In the genomic region with DNA sequence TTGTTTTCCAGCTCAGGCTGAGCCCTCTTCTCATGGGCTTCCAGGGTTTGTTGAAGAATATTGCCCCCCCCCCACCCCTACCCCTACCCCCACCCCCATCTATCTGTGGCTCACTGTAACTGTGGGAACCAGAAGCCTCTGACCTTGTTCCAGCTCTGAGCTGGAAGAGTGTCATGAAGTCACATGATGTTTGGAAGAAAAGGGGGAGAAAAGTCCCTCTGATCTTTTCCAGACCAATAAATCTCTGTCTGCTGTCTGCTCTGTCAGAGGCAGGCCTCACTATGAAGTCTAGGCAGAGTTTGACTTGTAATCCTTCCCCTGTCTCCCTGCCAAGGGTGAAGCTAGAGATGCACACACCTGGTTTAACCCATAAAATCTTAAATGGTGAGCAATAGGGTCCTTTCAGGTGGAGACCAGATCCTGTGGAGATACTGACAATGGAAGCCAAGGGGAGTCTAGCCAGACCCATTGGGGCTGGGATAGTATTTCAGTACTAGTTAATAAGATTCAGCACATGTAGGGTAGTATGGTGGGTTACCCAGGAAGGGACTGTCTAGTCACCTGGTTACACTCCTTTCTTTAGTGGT, we compare ENCODE assay signal across 22 mouse cellular contexts. TPM values are rescaled to one million over a fixed set of nuclear protein-coding genes. Genes with fewer than 3 reads are reported as not detected.
DNase-seq lines count a peak whose midpoint lies in the region; ATAC-seq and TF ChIP-seq lines count a peak whose summit lies in the region.
"Had no signal": no experiment of that assay in that cellular context is flagged by ENCODE, and none has a peak within 500 bp of the region (broad histone marks: within the 10 kb centered on the region; RNA-seq: fewer than 3 reads in every experiment).

No protein-coding gene starts in this region.

- CTCF ChIA-PET in Patski (lab: Charles Lee): no interaction called here

- H3K27ac ChIP-seq in kidney, adult 2 months (ENCODE audit: insufficient read depth, low read depth, low read length): no peak overlapping the region
- H3K27ac ChIP-seq in lung, embryonic 16.5 days (ENCODE audit: low read length): no peak overlapping the region
- H3K27ac ChIP-seq: embryonic facial prominence, embryonic 13.5 days; gastrocnemius, adult 2 months; hindbrain, embryonic 15.5 days; left cerebral cortex, adult 2 months; liver, embryonic 15.5 days; neural tube, embryonic 12.5 days; stomach, postnatal 0 days had no signal

- ATAC-seq in lung, embryonic 16.5 days (ENCODE audit: low read depth): peak; percentile 35; the same call in 1 of the 2 replicates
- no peak for ATAC-seq in Patski
- ATAC-seq in CD4-positive, CD25-positive, alpha-beta regulatory T cell, adult 4 months: no peak
- ATAC-seq: forebrain, embryonic 16.5 days; intestine, embryonic 16.5 days had no signal

- peak; percentile 23 for DNase-seq in kidney, adult 2 months
- no peak for DNase-seq in kidney, adult 11 months
- no peak for DNase-seq in lung, adult 18-20 months
- DNase-seq in Patski (ENCODE audit: low read depth, low spot score) (peak; percentile 17), liver (no peak)
- peak; percentile 20 to 43 for DNase-seq in adrenal gland, postnatal 36 days
- DNase-seq: cerebellum, postnatal 36 days; gastrocnemius, adult 2 months; heart, postnatal 36 days; thymus, postnatal 14 days had no signal

- no peaks in the 10 kb centered on the region for H3K4me1 ChIP-seq in kidney, adult 2 months (ENCODE audit: control insufficient read depth, insufficient read depth, low read length)
- peaks cover 13% of the 10 kb centered on the region; the same call in 1 of the 2 replicates for H3K4me1 ChIP-seq in lung, embryonic 16.5 days (replicated peaks; ENCODE audit: control insufficient read depth, insufficient read depth, low read length)
- H3K4me1 ChIP-seq: heart, embryonic 12.5 days; liver, embryonic 15.5 days had no signal

- no peaks in the 10 kb centered on the region; the same call in 1 of the 2 replicates for H3K27me3 ChIP-seq in kidney, adult 2 months (replicated peaks; ENCODE audit: control insufficient read depth, insufficient read depth, low read length)
- H3K27me3 ChIP-seq in lung, embryonic 16.5 days (ENCODE audit: control insufficient read depth, insufficient read depth, low read depth, low read length): peaks cover 28% of the 10 kb centered on the region
- peaks cover 10% of the 10 kb centered on the region for H3K27me3 ChIP-seq in Patski

- no peak overlapping the region for H3K4me3 ChIP-seq in kidney, adult 2 months (ENCODE audit: insufficient read depth, low read depth, low read length)
- H3K4me3 ChIP-seq in lung, embryonic 16.5 days (ENCODE audit: low read length): no peak overlapping the region
- H3K4me3 ChIP-seq: embryonic facial prominence, embryonic 13.5 days; gastrocnemius, adult 2 months; heart, embryonic 12.5 days; hindbrain, embryonic 15.5 days; left cerebral cortex, adult 2 months; liver, embryonic 15.5 days; neural tube, embryonic 12.5 days had no signal

- TF ChIP-seq CTCF in kidney, adult 2 months (conservative IDR thresholded peaks at IDR 0.05; ENCODE audit: insufficient read depth, insufficient read length, low read depth, low read length): no peak
- TF ChIP-seq CTCF in Patski (IDR thresholded peaks at IDR 0.05): no peak

- no peak overlapping the region for H3K4me2 ChIP-seq in lung, embryonic 16.5 days (ENCODE audit: low read depth, low read length)
- H3K4me2 ChIP-seq: embryonic facial prominence, embryonic 13.5 days; heart, embryonic 12.5 days; hindbrain, embryonic 15.5 days; liver, embryonic 15.5 days; neural tube, embryonic 12.5 days had no signal

- no peaks in the 10 kb centered on the region for H3K9me3 ChIP-seq in lung, embryonic 16.5 days (ENCODE audit: control insufficient read depth, low read length)
- H3K9me3 ChIP-seq: embryonic facial prominence, embryonic 13.5 days; heart, embryonic 12.5 days; hindbrain, embryonic 15.5 days; liver, embryonic 15.5 days; neural tube, embryonic 12.5 days had no signal

- H3K36me3 ChIP-seq in kidney, adult 2 months (ENCODE audit: control insufficient read depth, insufficient read depth, low read length): no peaks in the 10 kb centered on the region
- H3K36me3 ChIP-seq in lung, embryonic 16.5 days (ENCODE audit: control insufficient read depth, insufficient read depth, low read length): no peaks in the 10 kb centered on the region
- H3K36me3 ChIP-seq: embryonic facial prominence, embryonic 13.5 days; heart, embryonic 12.5 days; hindbrain, embryonic 15.5 days; liver, embryonic 15.5 days; neural tube, embryonic 12.5 days had no signal

- POLR2A ChIA-PET in Patski (lab: Charles Lee): no interaction called here

- in situ Hi-C loops in Patski (cut with MboI; ENCODE audit: low pct_unique_long_range_greater_than_20kb): no loop called here

- no peak overlapping the region for H3K9ac ChIP-seq in lung, embryonic 16.5 days (ENCODE audit: low read length)
- H3K9ac ChIP-seq: embryonic facial prominence, embryonic 13.5 days; heart, embryonic 12.5 days; hindbrain, embryonic 15.5 days; liver, embryonic 15.5 days; neural tube, embryonic 12.5 days had no signal

- no peak for TF ChIP-seq POLR2A in kidney, adult 2 months (IDR thresholded peaks at IDR 0.05; ENCODE audit: low read depth, low read length)

RNA-seq across cellular contexts. Expression of a gene that starts 2.7 kb away (rescaled TPM):
- 13.9 and 14.5 TPM in 2 replicates for polyA plus RNA-seq in kidney, adult 2 months (2012; rRNA removed)
- polyA plus RNA-seq in lung, embryonic 16.5 days (2015; fragmentation: Nextera tagmentation; extraction: Ambion mirVana): 0.78 and 1.1 TPM in 2 replicates
- polyA plus RNA-seq in Patski (2021): 0.33 TPM
- 1 to 10 TPM; 3.3 to 5.2 TPM for total RNA-seq in adrenal gland, postnatal 36 days (2021)
- polyA plus RNA-seq in CD4-positive, CD25-positive, alpha-beta regulatory T cell, adult 4 months (2017; shearing (Covaris generic)): 1 to 10 TPM; 2.3 to 3.1 TPM
- polyA plus RNA-seq: C2C12 had no signal

Comparison
In these comparisons a context has a peak if more than half of its experiments do, and no peak if none do; other contexts are left out.
1. DNase-seq: peak in kidney, adult 2 months (single experiment), Patski (single experiment) and adrenal gland, postnatal 36 days (2 of 2); none in kidney, adult 11 months (single experiment), lung, adult 18-20 months (0 of 2) and liver (single experiment).